Mouse (Mus musculus) neutrophil, adult 5-6 weeks (primary cell): ENCODE data around the gene Pkdcc. TPM values are rescaled to one million over a fixed set of nuclear protein-coding genes. Genes with fewer than 3 reads are reported as not detected.

Experiments
- ATAC-seq: fragments of 151-379, 151-347 bp; 2 replicates; pipeline ENCODE4 v1.8.0; 2017; ENCODE audit warnings: mild to moderate bottlenecking, moderate TSS enrichment; ENCODE audit not compliant: insufficient number of reproducible peaks, poor library complexity, low FRiP score, severe bottlenecking; ENCODE audit errors: extremely low read depth
- total RNA-seq: library from RNA; stranded (forward); fragments of 200-1000 nt; gene quantifications from 2 replicates; pipeline ENCODE4 v1.2.3, GENCODE M21; 2017

Pkdcc gene
- total RNA-seq = 0.35 and 0.37 TPM in 2 replicates

- ATAC-seq = no peak
Measured at GRCm38 (mm10) chr17:83214674-83215528, at the start of gene Pkdcc. Pkdcc (plus strand) TSS chr17:83215292.

- no peak for ATAC-seq
Measured at GRCm38 (mm10) chr17:83166195-83166594, 48.9 kb upstream of the Pkdcc start.

- ATAC-seq = no peak
Measured at GRCm38 (mm10) chr17:83176146-83176545, 38.9 kb upstream of the Pkdcc start.

GRCm38 (mm10) chr17:83178483-83179150 lies 36.5 kb upstream of the Pkdcc start:
- ATAC-seq = no peak

- ATAC-seq = no peak
Measured at GRCm38 (mm10) chr17:83179151-83179531, 36.0 kb upstream of the Pkdcc start.

- ATAC-seq = no peak
Measured at GRCm38 (mm10) chr17:83179569-83179968, 35.5 kb upstream of the Pkdcc start.

- ATAC-seq = no peak
Measured at GRCm38 (mm10) chr17:83181086-83181485, 34.0 kb upstream of the Pkdcc start.

GRCm38 (mm10) chr17:83181592-83181991 lies 33.5 kb upstream of the Pkdcc start:
- no peak for ATAC-seq

GRCm38 (mm10) chr17:83182061-83182664 lies 32.9 kb upstream of the Pkdcc start:
- no peak for ATAC-seq

GRCm38 (mm10) chr17:83182780-83183179 lies 32.3 kb upstream of the Pkdcc start:
- ATAC-seq = no peak

GRCm38 (mm10) chr17:83187751-83188565 lies 27.1 kb upstream of the Pkdcc start:
- no peak for ATAC-seq

- ATAC-seq = no peak
Measured at GRCm38 (mm10) chr17:83190810-83191209, 24.3 kb upstream of the Pkdcc start.

- no peak for ATAC-seq
Measured at GRCm38 (mm10) chr17:83194491-83194890, 20.6 kb upstream of the Pkdcc start.

- no peak for ATAC-seq
Measured at GRCm38 (mm10) chr17:83197361-83197923, 17.6 kb upstream of the Pkdcc start.

- no peak for ATAC-seq
Measured at GRCm38 (mm10) chr17:83200469-83200868, 14.6 kb upstream of the Pkdcc start.

- no peak for ATAC-seq
Measured at GRCm38 (mm10) chr17:83201257-83201656, 13.8 kb upstream of the Pkdcc start.

GRCm38 (mm10) chr17:83203692-83204383 lies 11.3 kb upstream of the Pkdcc start:
- no peak for ATAC-seq

- ATAC-seq = no peak
Measured at GRCm38 (mm10) chr17:83207296-83207695, 7.8 kb upstream of the Pkdcc start.
